Mouse (Mus musculus) gastrocnemius, postnatal 10 days (tissue): ENCODE measurements around the gene Apol6. TPM values are rescaled to one million over a fixed set of nuclear protein-coding genes. Genes with fewer than 3 reads are reported as not detected.

Experiments used
- total RNA-seq, 2 experiments: library from RNA; stranded (reverse); gene quantifications; 2 replicates each; pipeline ENCODE4 v1.2.3; 2021

Gene Apol6
- total RNA-seq, 2 experiments from 2014 or later, result 15.0 to 18.9 TPM

Other genes starting within 250 kb of the Apol6 start
- gene Zfp251, start 173.3 kb upstream of the Apol6 start, total RNA-seq, result 10 to 100 TPM in 1 of 2 experiments, 1 to 10 TPM in 1; 9.0 to 11.0 TPM
- gene Zfp7, start 165.5 kb upstream of the Apol6 start, total RNA-seq, result 1 to 10 TPM in 1 of 2 experiments, under 1 TPM in 1; 0.59 to 2.0 TPM
- gene Gm49527, start 165.4 kb upstream of the Apol6 start, total RNA-seq, result not detected
- gene Zfp647, start 119.3 kb upstream of the Apol6 start, total RNA-seq, result 1 to 10 TPM; 2.9 to 4.2 TPM
- gene 1110038F14Rik, start 96.2 kb upstream of the Apol6 start, total RNA-seq, result 10 to 100 TPM; 30.7 to 33.0 TPM
- 100 to 1,000 TPM; 415 to 512 TPM for gene Mb, start 5.9 kb downstream of the Apol6 start, total RNA-seq